Mouse (Mus musculus) stomach, postnatal 0 days (tissue): ENCODE measurements around the gene Calcoco1. TPM values are rescaled to one million over a fixed set of nuclear protein-coding genes. Genes with fewer than 3 reads are reported as not detected.

Experiments
- ATAC-seq: fragments of 200-750 bp; cut with Nextera tagmentation; 2 replicates; pipeline ENCODE4 v1.8.0; 2017; ENCODE audit not compliant: low FRiP score, low TSS enrichment
- DNase-seq: peaks from one replicate; pipeline ENCODE4 v3.0.0-alpha.2; 2016; ENCODE audit warnings: low spot score
- H3K27ac ChIP-seq: fragments of 300-500 bp; sonication (generic); replicated peaks from 2 replicates; pipeline ENCODE4 v1.5.1; 2014; ENCODE audit warnings: mild to moderate bottlenecking, control low read depth
- H3K27me3 ChIP-seq: fragments of 300-500 bp; sonication (generic); 2 replicates; pipeline ENCODE4 v1.6.1; 2014; ENCODE audit warnings: low read length; ENCODE audit not compliant: control insufficient read depth, insufficient read depth
- H3K36me3 ChIP-seq: fragments of 300-500 bp; sonication (generic); 2 replicates; pipeline ENCODE4 v1.6.1; 2014; ENCODE audit warnings: low read length, mixed read lengths; ENCODE audit not compliant: control insufficient read depth, insufficient read depth
- H3K4me1 ChIP-seq: fragments of 300-500 bp; sonication (generic); replicated peaks from 2 replicates; pipeline ENCODE4 v1.6.1; 2014; ENCODE audit warnings: antibody characterized with exemption; ENCODE audit not compliant: control insufficient read depth, insufficient read depth
- H3K4me2 ChIP-seq: fragments of 300-500 bp; sonication (generic); replicated peaks from 2 replicates; pipeline ENCODE4 v1.6.1; 2014; ENCODE audit warnings: low read depth, mild to moderate bottlenecking, control low read depth, moderate library complexity
- H3K4me3 ChIP-seq: fragments of 300-500 bp; sonication (generic); 2 replicates; pipeline ENCODE4 v1.5.1; 2014; ENCODE audit warnings: low read depth, low read length, control low read depth
- H3K9ac ChIP-seq: fragments of 300-500 bp; sonication (generic); 2 replicates; pipeline ENCODE4 v1.6.1; 2014; ENCODE audit warnings: mild to moderate bottlenecking, low read length, control low read depth, mixed read lengths
- H3K9me3 ChIP-seq: fragments of 300-500 bp; sonication (generic); 2 replicates; pipeline ENCODE4 v1.6.1; 2016; ENCODE audit warnings: low read length; ENCODE audit not compliant: control insufficient read depth
- CTCF ChIP-seq: IDR thresholded peaks from 2 replicates; pipeline ENCODE4 v1.5.1; 2016; ENCODE audit warnings: antibody characterized with exemption, low read depth, mild to moderate bottlenecking, moderate library complexity
- EP300 ChIP-seq: optimal IDR thresholded peaks from 2 replicates; pipeline ENCODE3; 2016; ENCODE audit warnings: antibody characterized with exemption
- WGBS: fragments of 180-500 bp; shearing (Covaris S2); extraction: QIAGEN DNeasy Blood & Tissue Kit; methylation state at CpG from one replicate; pipeline ENCODE4 v1.1.7; 2014; 5-methylcytosine and 5-hydroxymethylcytosine counted together
- polyA plus RNA-seq: library from polyadenylated mRNA; unstranded; fragments of >200 nt; fragmentation: Nextera tagmentation; extraction: Ambion mirVana; gene quantifications from 2 replicates; pipeline ENCODE4 v1.2.1, GENCODE M21; 2015

Gene Calcoco1
- polyA plus RNA-seq, 1 experiment from 2014 or later = 25.5 TPM

GRCm38 (mm10) chr15:102747286-102747640 lies 25.3 kb upstream of the Calcoco1 start:
- H3K27ac ChIP-seq = no peak overlapping the region
- H3K9ac ChIP-seq = peak overlapping the region; percentile 45
- H3K36me3 ChIP-seq = no peaks in the 10 kb centered on the region
- DNase-seq (no peak), ATAC-seq (no peak)
- peak overlapping the region; percentile 51 for H3K4me3 ChIP-seq
- H3K4me1 ChIP-seq = no peaks in the 10 kb centered on the region; the same call in 1 of the 2 replicates
- under 1% methylated on average over 20 of the region's 20 CpGs for WGBS
- TF ChIP-seq EP300 = no peak
- no peak for TF ChIP-seq CTCF
- H3K4me2 ChIP-seq = peak overlapping the region; percentile 83
- H3K27me3 ChIP-seq = peaks cover 37% of the 10 kb centered on the region
- no peaks in the 10 kb centered on the region for H3K9me3 ChIP-seq

GRCm38 (mm10) chr15:102746488-102747285 lies 24.7 kb upstream of the Calcoco1 start:
- WGBS = 1% methylated on average over 69 of the region's 75 CpGs
- Histone ChIP-seq H3K9ac (peak overlapping the region; percentile 45), H3K4me3 (peak overlapping the region; percentile 51), H3K27ac (no peak overlapping the region), H3K27me3 (peaks cover 37% of the 10 kb centered on the region), H3K4me1 (no peaks in the 10 kb centered on the region; the same call in 1 of the 2 replicates), H3K9me3 (no peaks in the 10 kb centered on the region), H3K36me3 (no peaks in the 10 kb centered on the region), H3K4me2 (peak overlapping the region; percentile 83)
- DNase-seq (peak; percentile 34), ATAC-seq (no peak)
- TF ChIP-seq CTCF = no peak
- no peak for TF ChIP-seq EP300

GRCm38 (mm10) chr15:102746126-102746487 lies 24.1 kb upstream of the Calcoco1 start:
- WGBS = 15% methylated on average over 11 of the region's 11 CpGs

GRCm38 (mm10) chr15:102745387-102745786 lies 23.4 kb upstream of the Calcoco1 start:
- Histone ChIP-seq H3K9ac (no peak overlapping the region), H3K27me3 (peaks cover 37% of the 10 kb centered on the region), H3K4me2 (no peak overlapping the region), H3K9me3 (no peaks in the 10 kb centered on the region), H3K4me1 (no peaks in the 10 kb centered on the region; the same call in 1 of the 2 replicates), H3K27ac (no peak overlapping the region), H3K36me3 (no peaks in the 10 kb centered on the region), H3K4me3 (no peak overlapping the region)
- ATAC-seq (no peak), DNase-seq (no peak)
- no peak for TF ChIP-seq CTCF
- TF ChIP-seq EP300 = no peak
- WGBS = 30% methylated on average over 5 of the region's 5 CpGs

More at GRCm38 (mm10) chr15:102746126-102746487, 24.1 kb upstream of the Calcoco1 start:
- Histone ChIP-seq H3K4me1 (no peaks in the 10 kb centered on the region; the same call in 1 of the 2 replicates), H3K4me3 (peak overlapping the region; percentile 51), H3K36me3 (no peaks in the 10 kb centered on the region), H3K4me2 (peak overlapping the region; percentile 83), H3K27ac (no peak overlapping the region), H3K27me3 (peaks cover 37% of the 10 kb centered on the region), H3K9ac (no peak overlapping the region), H3K9me3 (no peaks in the 10 kb centered on the region)
- DNase-seq (no peak), ATAC-seq (no peak)
- no peak for TF ChIP-seq EP300
- TF ChIP-seq CTCF = no peak

- peaks cover 37% of the 10 kb centered on the region for H3K27me3 ChIP-seq
- WGBS = 20% methylated on average over 9 of the region's 9 CpGs
Observed at GRCm38 (mm10) chr15:102744831-102745230, 22.9 kb upstream of the Calcoco1 start.

GRCm38 (mm10) chr15:102744416-102744815 lies 22.4 kb upstream of the Calcoco1 start:
- no peak overlapping the region for H3K4me2 ChIP-seq
- no peaks in the 10 kb centered on the region for H3K36me3 ChIP-seq
- DNase-seq (no peak), ATAC-seq (no peak)
- TF ChIP-seq EP300 = no peak
- no peak for TF ChIP-seq CTCF
- H3K4me3 ChIP-seq = no peak overlapping the region
- no peak overlapping the region for H3K27ac ChIP-seq
- H3K27me3 ChIP-seq = peaks cover 37% of the 10 kb centered on the region
- H3K4me1 ChIP-seq = no peaks in the 10 kb centered on the region; the same call in 1 of the 2 replicates
- H3K9ac ChIP-seq = no peak overlapping the region
- no peaks in the 10 kb centered on the region for H3K9me3 ChIP-seq
- WGBS = 13% methylated on average over 7 of the region's 7 CpGs

More at GRCm38 (mm10) chr15:102744831-102745230, 22.9 kb upstream of the Calcoco1 start:
- H3K27ac ChIP-seq = no peak overlapping the region
- H3K4me3 ChIP-seq = no peak overlapping the region
- TF ChIP-seq CTCF (no peak), EP300 (no peak)
- ATAC-seq = no peak
- no peak for DNase-seq
- H3K4me2 ChIP-seq = no peak overlapping the region
- no peaks in the 10 kb centered on the region; the same call in 1 of the 2 replicates for H3K4me1 ChIP-seq
- H3K9ac ChIP-seq = no peak overlapping the region
- H3K36me3 ChIP-seq = no peaks in the 10 kb centered on the region
- no peaks in the 10 kb centered on the region for H3K9me3 ChIP-seq
